Comparison of ENCODE assay signal across 13 mouse cellular contexts in the genomic region with DNA sequence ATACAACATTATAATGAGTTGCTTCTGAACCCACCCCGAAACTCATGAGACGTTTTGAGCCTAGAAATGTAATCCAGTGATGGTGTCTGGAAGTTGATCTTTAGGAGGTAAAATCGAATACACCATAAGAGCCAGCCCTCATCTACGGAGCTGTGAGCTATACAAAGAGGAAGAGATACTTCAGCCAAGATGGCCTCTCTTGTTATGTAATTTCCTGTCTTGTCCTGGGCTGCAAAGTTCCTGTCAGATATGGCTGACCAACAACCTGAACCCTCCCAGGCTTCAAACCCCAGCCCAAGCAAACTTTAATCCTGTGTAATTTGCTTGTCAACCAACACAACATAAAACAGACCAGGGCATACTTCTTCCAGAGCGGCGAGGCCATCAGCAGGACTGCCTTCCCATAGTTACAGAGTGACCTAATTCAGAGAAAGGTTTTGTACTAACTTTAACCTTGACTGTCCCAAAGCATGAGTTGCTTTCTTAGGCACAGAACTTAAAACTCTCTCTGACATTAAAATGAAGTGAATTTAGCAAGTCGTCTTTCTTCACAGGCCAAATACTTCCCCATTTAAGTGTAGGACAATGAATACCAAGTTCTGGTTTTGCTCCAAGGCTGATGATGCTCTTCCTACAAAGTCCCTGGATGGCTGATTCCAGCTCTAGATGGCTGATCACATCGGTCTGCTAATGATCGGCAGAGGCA.
DNase-seq lines count a peak whose midpoint lies in the region; ATAC-seq and TF ChIP-seq lines count a peak whose summit lies in the region.
"Had no signal": no experiment of that assay in that cellular context is flagged by ENCODE, and none has a peak within 500 bp of the region (broad histone marks: within the 10 kb centered on the region; RNA-seq: fewer than 3 reads in every experiment).

No protein-coding gene starts in this region.

- 60% methylated on average over 9 of the region's 9 CpGs for WGBS in heart, postnatal 0 days
- WGBS in spleen, adult 2 months: 65% methylated on average over 9 of the region's 9 CpGs

- TF ChIP-seq CTCF in heart, postnatal 0 days (IDR thresholded peaks at IDR 0.05; ENCODE audit: low read depth): no peak
- no peak for TF ChIP-seq CTCF in spleen, adult 2 months (IDR thresholded peaks at IDR 0.05; ENCODE audit: extremely low read depth, insufficient read depth, insufficient read length, insufficient replicate concordance)
- no peak for TF ChIP-seq CTCF in embryonic fibroblast, embryonic 13.5 days (IDR thresholded peaks at IDR 0.05; ENCODE audit: borderline replicate concordance, insufficient read depth, low read length)

- DNase-seq in heart, postnatal 0 days (ENCODE audit: low spot score): no peak
- no peak for DNase-seq in heart, adult 8-10 months (ENCODE audit: low spot score)
- DNase-seq in spleen, adult 2 months (ENCODE audit: low read depth in 1 of 2, low spot score in 2 of 2): no peak
- no peak for DNase-seq in spleen, postnatal 14 days (ENCODE audit: low spot score in 2 of 2)
- no peak for DNase-seq in left cerebral cortex, adult 18-20 months (ENCODE audit: low spot score in 2 of 2)
- no peak for DNase-seq in cerebellum, postnatal 4 days (ENCODE audit: low spot score in 2 of 2)
- DNase-seq: cerebellum, adult 9-10 months; gastrocnemius, adult 2 months had no signal

- no peak for TF ChIP-seq POLR2A in spleen, adult 2 months (IDR thresholded peaks at IDR 0.05; ENCODE audit: low read depth, low read length)
- no peak for TF ChIP-seq POLR2A in embryonic fibroblast, embryonic 13.5 days (IDR thresholded peaks at IDR 0.05; ENCODE audit: low read depth, low read length)

- no peak overlapping the region for H3K9ac ChIP-seq in heart, postnatal 0 days (replicated peaks; ENCODE audit: low read depth, low read length)
- H3K9ac ChIP-seq: forebrain, embryonic 13.5 days; hindbrain, embryonic 12.5 days; midbrain, embryonic 13.5 days; neural tube, embryonic 12.5 days had no signal

- H3K27me3 ChIP-seq in heart, postnatal 0 days (ENCODE audit: control insufficient read depth, insufficient read depth, low read length): no peaks in the 10 kb centered on the region
- H3K27me3 ChIP-seq in spleen, adult 2 months (ENCODE audit: control insufficient read depth, insufficient read depth, low read length): no peaks in the 10 kb centered on the region
- H3K27me3 ChIP-seq: forebrain, embryonic 13.5 days; hindbrain, embryonic 12.5 days; midbrain, embryonic 13.5 days; neural tube, embryonic 12.5 days had no signal

- no peak overlapping the region for H3K4me2 ChIP-seq in heart, postnatal 0 days (ENCODE audit: low read depth, low read length)
- H3K4me2 ChIP-seq: forebrain, embryonic 13.5 days; hindbrain, embryonic 12.5 days; midbrain, embryonic 13.5 days; neural tube, embryonic 12.5 days had no signal

- peaks cover 31% of the 10 kb centered on the region for H3K36me3 ChIP-seq in heart, postnatal 0 days (replicated peaks; ENCODE audit: control insufficient read depth, insufficient read depth, low read length)
- H3K36me3 ChIP-seq in spleen, adult 2 months (ENCODE audit: control insufficient read depth, insufficient read depth, low read length): peaks cover 23% of the 10 kb centered on the region

- TF ChIP-seq EP300 in heart, postnatal 0 days (IDR thresholded peaks at IDR 0.05; ENCODE audit: low read depth): no peak

- no peak overlapping the region for H3K4me3 ChIP-seq in heart, postnatal 0 days (ENCODE audit: low read depth, low read length)
- H3K4me3 ChIP-seq in spleen, adult 2 months (ENCODE audit: extremely low read depth, insufficient read depth, insufficient read length): no peak overlapping the region
- no peak overlapping the region for H3K4me3 ChIP-seq in embryonic fibroblast, embryonic 13.5 days (ENCODE audit: insufficient read depth, low read length)
- H3K4me3 ChIP-seq: forebrain, embryonic 13.5 days; gastrocnemius, adult 2 months; hindbrain, embryonic 12.5 days; midbrain, embryonic 13.5 days; neural tube, embryonic 12.5 days had no signal

- peaks cover 7% of the 10 kb centered on the region; the same call in 1 of the 2 replicates for H3K4me1 ChIP-seq in heart, postnatal 0 days (ENCODE audit: control insufficient read depth, insufficient read depth)
- peaks cover 21% of the 10 kb centered on the region for H3K4me1 ChIP-seq in spleen, adult 2 months (ENCODE audit: control insufficient read depth, insufficient read depth, insufficient read length)
- H3K4me1 ChIP-seq in embryonic fibroblast, embryonic 13.5 days (ENCODE audit: control insufficient read depth, insufficient read depth, low read length): peaks cover 6% of the 10 kb centered on the region; the same call in 1 of the 2 replicates
- H3K4me1 ChIP-seq: forebrain, embryonic 13.5 days; hindbrain, embryonic 12.5 days; neural tube, embryonic 12.5 days had no signal

- H3K27ac ChIP-seq in heart, postnatal 0 days (ENCODE audit: low read depth): peak overlapping the region; percentile 26; the same call in 1 of the 2 replicates
- H3K27ac ChIP-seq in spleen, adult 2 months (ENCODE audit: insufficient read depth, low read length): peak overlapping the region; percentile 94
- peak overlapping the region; percentile 66 for H3K27ac ChIP-seq in embryonic fibroblast, embryonic 13.5 days (ENCODE audit: insufficient read depth, low read length)
- H3K27ac ChIP-seq: forebrain, embryonic 13.5 days; gastrocnemius, adult 2 months; hindbrain, embryonic 12.5 days; midbrain, embryonic 13.5 days; neural tube, embryonic 12.5 days had no signal

- no peaks in the 10 kb centered on the region for H3K9me3 ChIP-seq in heart, postnatal 0 days (replicated peaks; ENCODE audit: control insufficient read depth, low read length)
- H3K9me3 ChIP-seq: forebrain, embryonic 13.5 days; hindbrain, embryonic 12.5 days; midbrain, embryonic 13.5 days; neural tube, embryonic 12.5 days had no signal

- ATAC-seq in heart, postnatal 0 days (ENCODE audit: insufficient read depth, low read depth): peak; percentile 21; the same call in 1 of the 2 replicates
- ATAC-seq: forebrain, embryonic 13.5 days; midbrain, embryonic 13.5 days had no signal

Comparison
In these comparisons a context has a peak if more than half of its experiments do, and no peak if none do; other contexts are left out.
1. H3K27ac ChIP-seq: peak in every context shown above with its lines; median percentile 94 in spleen, adult 2 months; 66 in embryonic fibroblast, embryonic 13.5 days; 26 in heart, postnatal 0 days.